In genomic region chr5:136198474-136199391, GRCm38 (mm10) we compare ENCODE assay signal across 7 mouse cellular contexts. TPM values are rescaled to one million over a fixed set of nuclear protein-coding genes. Genes with fewer than 3 reads are reported as not detected.
DNase-seq lines count a peak whose midpoint lies in the region; ATAC-seq lines count a peak whose summit lies in the region.

Prkrip1 (minus strand) TSS chr5:136198963.

- intact Hi-C loops in left cerebral cortex, postnatal 36 days (cut with DNase I): no loop called here

- H3K27me3 ChIP-seq in intestine, embryonic 16.5 days (replicated peaks; ENCODE audit: control insufficient read depth, insufficient read depth, low read length): no peaks in the 10 kb centered on the region
- H3K27me3 ChIP-seq in midbrain, embryonic 11.5 days (ENCODE audit: control insufficient read depth, insufficient read depth, low read length): no peaks in the 10 kb centered on the region

- peak; percentile 89 for ATAC-seq in intestine, embryonic 16.5 days
- ATAC-seq in midbrain, embryonic 11.5 days (ENCODE audit: low FRiP score): peak; percentile 88

- WGBS in intestine, embryonic 16.5 days: under 1% methylated on average over 62 of the region's 62 CpGs
- WGBS in midbrain, embryonic 11.5 days: under 1% methylated on average over 62 of the region's 62 CpGs

- no peaks in the 10 kb centered on the region for H3K9me3 ChIP-seq in intestine, embryonic 16.5 days (ENCODE audit: control insufficient read depth, low read length)
- no peaks in the 10 kb centered on the region for H3K9me3 ChIP-seq in midbrain, embryonic 11.5 days (ENCODE audit: control insufficient read depth, low read length)

- H3K4me1 ChIP-seq in intestine, embryonic 16.5 days (ENCODE audit: control insufficient read depth, insufficient read depth, low read length): peaks cover 11% of the 10 kb centered on the region
- H3K4me1 ChIP-seq in midbrain, embryonic 11.5 days (ENCODE audit: control insufficient read depth, insufficient read depth, low read length): peaks cover 7% of the 10 kb centered on the region

- peak within 1 kb of the TSS; percentile 87 for H3K27ac ChIP-seq in intestine, embryonic 16.5 days (ENCODE audit: low read length)
- peak within 1 kb of the TSS; percentile 35; the same call in 1 of the 2 replicates for H3K27ac ChIP-seq in midbrain, embryonic 11.5 days (ENCODE audit: low read depth, low read length)

- H3K4me3 ChIP-seq in intestine, embryonic 16.5 days (ENCODE audit: low read length): peak within 1 kb of the TSS; percentile 97
- H3K4me3 ChIP-seq in midbrain, embryonic 11.5 days (ENCODE audit: low read depth, low read length): peak within 1 kb of the TSS; percentile 91

- H3K9ac ChIP-seq in intestine, embryonic 16.5 days (ENCODE audit: low read depth, low read length): peak within 1 kb of the TSS; percentile 94
- peak within 1 kb of the TSS; percentile 88 for H3K9ac ChIP-seq in midbrain, embryonic 11.5 days (ENCODE audit: low read length)

- peaks cover 13% of the 10 kb centered on the region for H3K36me3 ChIP-seq in intestine, embryonic 16.5 days (ENCODE audit: control insufficient read depth, insufficient read depth, low read length)
- H3K36me3 ChIP-seq in midbrain, embryonic 11.5 days (ENCODE audit: control insufficient read depth, insufficient read depth, low read length): peaks cover 7% of the 10 kb centered on the region; the same call in 1 of the 2 replicates

- peak within 1 kb of the TSS; percentile 87 for H3K4me2 ChIP-seq in intestine, embryonic 16.5 days (ENCODE audit: low read depth, low read length)
- peak within 1 kb of the TSS; percentile 62 for H3K4me2 ChIP-seq in midbrain, embryonic 11.5 days

- peak; percentile 88 for DNase-seq in adrenal gland, adult 8-10 months
- DNase-seq in embryo, embryonic 9.5 days (ENCODE audit: extremely low spot score): peak; percentile 96
- peak; percentile 91 to 93 for DNase-seq in gastrocnemius, postnatal 4 days (ENCODE audit: low spot score in 2 of 2)
- peak; percentile 94 for DNase-seq in left cerebral cortex, postnatal 36 days (ENCODE audit: low spot score in 2 of 2)
- peak; percentile 100 for DNase-seq in midbrain, embryonic 11.5 days (ENCODE audit: low spot score, missing footprints)
- peak; percentile 99 for DNase-seq in skeletal muscle tissue, adult 2 months (ENCODE audit: low read depth, low spot score)

RNA-seq across cellular contexts. Expression of gene Prkrip1, which starts in this region (rescaled TPM):
- 10 to 100 TPM; 28.2 to 37.8 (median 33.4) TPM for total RNA-seq in adrenal gland, adult 8-10 months (2022)
- 10 to 100 TPM; 35.3 to 38.3 TPM for total RNA-seq in gastrocnemius, postnatal 4 days (2021)
- 38.5 and 44.1 TPM in 2 replicates for polyA plus RNA-seq in intestine, embryonic 16.5 days (2015; fragmentation: Nextera tagmentation; extraction: Ambion mirVana)
- 10 to 100 TPM; 28.3 to 39.2 TPM for total RNA-seq in left cerebral cortex, postnatal 36 days (2021)
- 74.2 and 87.6 TPM in 2 replicates for polyA plus RNA-seq in midbrain, embryonic 11.5 days (2014; fragmentation: Nextera tagmentation; extraction: Ambion mirVana)

Comparison
In these comparisons a context has a peak if more than half of its experiments do, and no peak if none do; other contexts are left out.
1. Peak in every context shown above with its lines: DNase-seq, ATAC-seq, H3K4me3 ChIP-seq and H3K27ac ChIP-seq.